Mouse (Mus musculus): ENCODE results near the gene Afm. TPM values are rescaled to one million over a fixed set of nuclear protein-coding genes. Genes with fewer than 3 reads are reported as not detected.

Afm gene
- polyA plus RNA-seq, 1 experiment, result not detected

DNA sequence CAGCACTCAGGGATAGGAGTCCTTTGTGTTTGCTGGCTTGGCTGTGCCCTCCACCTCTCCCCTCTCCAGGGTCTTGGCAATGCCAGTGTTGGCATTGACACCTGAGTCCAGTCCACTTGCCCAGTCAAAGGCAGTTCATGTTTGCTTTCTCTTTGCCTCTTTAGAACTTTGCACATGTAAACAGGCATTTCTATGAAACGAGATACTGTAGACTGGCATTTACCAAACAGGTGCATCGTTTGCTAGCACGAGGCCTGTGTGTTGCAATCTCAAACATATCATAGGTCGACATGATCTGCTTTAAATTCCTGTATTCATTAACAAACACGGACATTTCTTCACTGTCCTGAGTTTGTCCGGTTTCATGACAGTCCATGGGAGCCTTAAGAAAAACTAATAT lies 42.0 kb downstream of the Afm start, which contains the start of gene 5830473C10Rik:
Gene 5830473C10Rik (plus strand): TSS at position 365 of the 400 bp plus-strand sequence.
- Histone ChIP-seq H3K4me2 (ENCODE audit: low read depth) (no peak within 1 kb of the TSS), H3ac (ENCODE audit: control insufficient read depth, insufficient read length) (no peak within 1 kb of the TSS), H3K4me3 (no peak within 1 kb of the TSS), H3K27me3 (ENCODE audit: control insufficient read depth, insufficient read depth, insufficient read length) (peaks cover 16% of the 10 kb centered on the region), H3K79me2 (ENCODE audit: control insufficient read depth, insufficient read depth) (no peaks in the 10 kb centered on the region), H3K36me3 (ENCODE audit: control insufficient read depth, insufficient read depth) (no peaks in the 10 kb centered on the region)
- TF ChIP-seq POLR2A (IDR thresholded peaks at IDR 0.05; ENCODE audit: insufficient read length, low read depth) (no peak), POLR2AphosphoS2 (IDR thresholded peaks at IDR 0.05; ENCODE audit: insufficient read length, low read depth) (no peak), TCF12 (IDR thresholded peaks at IDR 0.05; ENCODE audit: insufficient read depth, poor library complexity, severe bottlenecking) (no peak), MYOG (IDR thresholded peaks at IDR 0.05; ENCODE audit: control insufficient read depth in 1 of 3, insufficient read depth in 1 of 3, insufficient read length in 2 of 3, low read depth in 2 of 3) (no peak), REST (IDR thresholded peaks at IDR 0.05; ENCODE audit: insufficient read depth, insufficient read length) (no peak), E2F4 (IDR thresholded peaks at IDR 0.05; ENCODE audit: insufficient read depth) (no peak), TCF3 (IDR thresholded peaks at IDR 0.05; ENCODE audit: insufficient read length, low read depth) (no peak), SRF (IDR thresholded peaks at IDR 0.05; ENCODE audit: control insufficient read depth, insufficient read length, low read depth) (no peak), MYOD1 (IDR thresholded peaks at IDR 0.05; ENCODE audit: control insufficient read depth in 1 of 3, insufficient read length in 2 of 3, low read depth in 2 of 3) (no peak), USF1 (IDR thresholded peaks at IDR 0.05; ENCODE audit: low read depth) (no peak), MAX (IDR thresholded peaks at IDR 0.05; ENCODE audit: low read depth) (no peak), CEBPB (IDR thresholded peaks at IDR 0.05; ENCODE audit: insufficient read depth, poor library complexity, severe bottlenecking) (no peak)

GRCm38 (mm10) chr5:90561721-90562275 lies 43.1 kb downstream of the Afm start:
- no peak overlapping the region for H3ac ChIP-seq (ENCODE audit: control insufficient read depth, insufficient read length)

DNA sequence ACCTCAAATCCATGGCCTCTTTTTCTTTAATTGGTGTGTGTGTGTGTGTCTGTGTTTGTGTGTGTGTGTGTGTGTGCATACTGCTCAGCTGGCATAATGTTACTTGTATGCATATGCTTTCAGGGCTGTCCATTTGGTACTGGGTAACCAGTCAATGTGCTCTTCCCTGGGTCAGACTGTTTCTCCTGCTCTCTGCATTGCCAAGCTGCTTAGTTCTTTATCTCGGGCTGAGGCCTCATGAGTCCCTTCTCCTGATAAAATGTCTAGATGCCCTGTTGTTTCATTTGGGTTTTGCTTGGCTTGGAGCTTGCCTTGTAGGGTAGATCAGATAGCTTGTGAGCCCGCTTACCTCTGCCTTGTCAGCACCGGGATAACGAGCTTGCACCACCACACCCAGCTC lies 44.1 kb downstream of the Afm start:
- Histone ChIP-seq H3K4me3 (no peak overlapping the region), H3K27me3 (ENCODE audit: control insufficient read depth, insufficient read depth, insufficient read length) (peaks cover 19% of the 10 kb centered on the region), H3K36me3 (ENCODE audit: control insufficient read depth, insufficient read depth) (no peaks in the 10 kb centered on the region), H3ac (ENCODE audit: control insufficient read depth, insufficient read length) (no peak overlapping the region), H3K4me2 (ENCODE audit: low read depth) (no peak overlapping the region), H3K79me2 (ENCODE audit: control insufficient read depth, insufficient read depth) (no peaks in the 10 kb centered on the region)
- TF ChIP-seq MAX (IDR thresholded peaks at IDR 0.05; ENCODE audit: low read depth), result no peak

More at GRCm38 (mm10) chr5:90561721-90562275, 43.1 kb downstream of the Afm start:
- TF ChIP-seq POLR2AphosphoS2 (IDR thresholded peaks at IDR 0.05; ENCODE audit: insufficient read length, low read depth), result no peak
- Histone ChIP-seq H3K79me2 (ENCODE audit: control insufficient read depth, insufficient read depth) (no peaks in the 10 kb centered on the region), H3K27me3 (ENCODE audit: control insufficient read depth, insufficient read depth, insufficient read length) (peaks cover 9% of the 10 kb centered on the region), H3K4me2 (ENCODE audit: low read depth) (no peak overlapping the region), H3K4me3 (no peak overlapping the region), H3K36me3 (ENCODE audit: control insufficient read depth, insufficient read depth) (no peaks in the 10 kb centered on the region)

DNA sequence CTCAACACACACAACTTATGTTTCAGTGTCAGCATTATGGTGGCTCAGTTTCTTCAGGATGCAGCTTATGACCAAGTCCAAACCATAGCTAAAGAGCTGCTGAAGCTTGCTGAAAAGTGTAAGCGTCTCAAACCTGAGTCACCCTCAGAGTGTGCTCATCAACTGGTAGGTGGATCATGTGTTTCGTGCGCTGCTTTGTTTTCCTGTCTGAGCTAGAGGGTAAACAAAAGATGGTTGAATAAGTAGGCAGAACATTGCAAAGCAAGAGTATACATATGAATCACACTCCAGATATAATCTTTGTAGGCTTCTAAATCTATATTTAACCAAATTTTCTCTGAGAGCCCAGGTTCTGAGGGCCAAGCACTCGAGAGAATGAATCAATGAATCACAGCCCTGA lies 45.4 kb downstream of the Afm start:
- H3K4me3 ChIP-seq, result no peak overlapping the region
- no peak overlapping the region for H3ac ChIP-seq (ENCODE audit: control insufficient read depth, insufficient read length)
- no peak overlapping the region for H3K4me2 ChIP-seq (ENCODE audit: low read depth)
- H3K27me3 ChIP-seq (ENCODE audit: control insufficient read depth, insufficient read depth, insufficient read length), result peaks cover 14% of the 10 kb centered on the region
- TF ChIP-seq SRF (IDR thresholded peaks at IDR 0.05; ENCODE audit: control insufficient read depth, insufficient read length, low read depth) (no peak), POLR2A (IDR thresholded peaks at IDR 0.05; ENCODE audit: insufficient read length, low read depth) (no peak), MYOD1 (IDR thresholded peaks at IDR 0.05; ENCODE audit: control insufficient read depth in 1 of 3, insufficient read length in 2 of 3, low read depth in 2 of 3) (no peak), CEBPB (IDR thresholded peaks at IDR 0.05; ENCODE audit: insufficient read depth, poor library complexity, severe bottlenecking) (no peak), REST (IDR thresholded peaks at IDR 0.05; ENCODE audit: insufficient read depth, insufficient read length) (no peak), TCF12 (IDR thresholded peaks at IDR 0.05; ENCODE audit: insufficient read depth, poor library complexity, severe bottlenecking) (no peak), TCF3 (IDR thresholded peaks at IDR 0.05; ENCODE audit: insufficient read length, low read depth) (no peak), POLR2AphosphoS2 (IDR thresholded peaks at IDR 0.05; ENCODE audit: insufficient read length, low read depth) (no peak), E2F4 (IDR thresholded peaks at IDR 0.05; ENCODE audit: insufficient read depth) (no peak), USF1 (IDR thresholded peaks at IDR 0.05; ENCODE audit: low read depth) (no peak), MYOG (IDR thresholded peaks at IDR 0.05; ENCODE audit: control insufficient read depth in 1 of 3, insufficient read depth in 1 of 3, insufficient read length in 2 of 3, low read depth in 2 of 3) (no peak), MAX (IDR thresholded peaks at IDR 0.05; ENCODE audit: low read depth) (no peak)
- H3K79me2 ChIP-seq (ENCODE audit: control insufficient read depth, insufficient read depth), result no peaks in the 10 kb centered on the region
- H3K36me3 ChIP-seq (ENCODE audit: control insufficient read depth, insufficient read depth), result no peaks in the 10 kb centered on the region

DNA sequence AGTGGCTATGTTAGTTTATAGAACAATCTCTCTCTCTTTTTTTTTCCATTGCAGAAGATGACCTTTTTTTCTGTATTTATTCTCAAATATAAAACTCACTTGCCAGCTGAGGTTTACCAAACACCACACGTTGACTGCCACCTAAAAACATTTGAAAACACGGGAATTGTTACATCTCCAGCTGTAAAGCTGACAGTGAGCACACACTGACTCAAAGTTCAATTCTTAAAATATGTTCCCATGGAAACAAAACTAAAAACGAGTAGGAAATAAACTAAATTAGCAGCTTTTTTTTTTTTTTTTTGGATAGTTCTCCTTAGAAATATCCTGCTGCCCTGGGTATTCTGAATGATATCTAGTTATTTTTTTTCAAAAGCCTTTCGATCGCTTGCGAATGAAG lies 46.5 kb downstream of the Afm start:
- H3K36me3 ChIP-seq (ENCODE audit: control insufficient read depth, insufficient read depth), result no peaks in the 10 kb centered on the region
- H3K27me3 ChIP-seq (ENCODE audit: control insufficient read depth, insufficient read depth, insufficient read length), result peaks cover 12% of the 10 kb centered on the region
- no peak overlapping the region for H3K4me3 ChIP-seq
- H3ac ChIP-seq (ENCODE audit: control insufficient read depth, insufficient read length), result no peak overlapping the region
- H3K79me2 ChIP-seq (ENCODE audit: control insufficient read depth, insufficient read depth), result no peaks in the 10 kb centered on the region
- H3K4me2 ChIP-seq (ENCODE audit: low read depth), result no peak overlapping the region
- no peak for TF ChIP-seq MYOG (IDR thresholded peaks at IDR 0.05; ENCODE audit: control insufficient read depth in 1 of 3, insufficient read depth in 1 of 3, insufficient read length in 2 of 3, low read depth in 2 of 3)
- TF ChIP-seq CEBPB (IDR thresholded peaks at IDR 0.05; ENCODE audit: insufficient read depth, poor library complexity, severe bottlenecking), result no peak
- TF ChIP-seq TCF3 (IDR thresholded peaks at IDR 0.05; ENCODE audit: insufficient read length, low read depth), result no peak
- no peak for TF ChIP-seq MYOD1 (IDR thresholded peaks at IDR 0.05; ENCODE audit: control insufficient read depth in 1 of 3, insufficient read length in 2 of 3, low read depth in 2 of 3)
- TF ChIP-seq SRF (IDR thresholded peaks at IDR 0.05; ENCODE audit: control insufficient read depth, insufficient read length, low read depth), result no peak
- TF ChIP-seq USF1 (IDR thresholded peaks at IDR 0.05; ENCODE audit: low read depth), result no peak
- no peak for TF ChIP-seq E2F4 (IDR thresholded peaks at IDR 0.05; ENCODE audit: insufficient read depth)
- TF ChIP-seq MAX (IDR thresholded peaks at IDR 0.05; ENCODE audit: low read depth), result no peak
- TF ChIP-seq REST (IDR thresholded peaks at IDR 0.05; ENCODE audit: insufficient read depth, insufficient read length), result no peak
- TF ChIP-seq POLR2AphosphoS2 (IDR thresholded peaks at IDR 0.05; ENCODE audit: insufficient read length, low read depth), result no peak
- TF ChIP-seq TCF12 (IDR thresholded peaks at IDR 0.05; ENCODE audit: insufficient read depth, poor library complexity, severe bottlenecking), result no peak
- TF ChIP-seq POLR2A (IDR thresholded peaks at IDR 0.05; ENCODE audit: insufficient read length, low read depth), result no peak
